8 mouse cellular contexts compared by ENCODE assay signal in genomic region chr16:50841677-50842580, GRCm38 (mm10).
DNase-seq lines count a peak whose midpoint lies in the region; ATAC-seq and TF ChIP-seq lines count a peak whose summit lies in the region.

No protein-coding gene starts in this region.

- TF ChIP-seq POLR2A in thymus, adult 2 months (IDR thresholded peaks at IDR 0.05; ENCODE audit: control insufficient read depth, extremely low read depth, insufficient read depth, low read length, poor library complexity): no peak

- no peaks in the 10 kb centered on the region for H3K36me3 ChIP-seq in thymus, adult 2 months (ENCODE audit: control insufficient read depth, insufficient read depth, low read length)
- H3K36me3 ChIP-seq in intestine, embryonic 16.5 days (ENCODE audit: control insufficient read depth, insufficient read depth, low read length): no peaks in the 10 kb centered on the region
- no peaks in the 10 kb centered on the region for H3K36me3 ChIP-seq in midbrain, embryonic 12.5 days
- no peaks in the 10 kb centered on the region for H3K36me3 ChIP-seq in stomach, embryonic 14.5 days (ENCODE audit: control insufficient read depth, insufficient read depth, low read length)

- no peak overlapping the region for H3K27ac ChIP-seq in thymus, adult 2 months (ENCODE audit: control insufficient read depth, insufficient read depth, low read length)
- no peak overlapping the region for H3K27ac ChIP-seq in intestine, embryonic 16.5 days (ENCODE audit: low read length)
- H3K27ac ChIP-seq in midbrain, embryonic 12.5 days (replicated peaks): no peak overlapping the region
- no peak overlapping the region for H3K27ac ChIP-seq in stomach, embryonic 14.5 days (ENCODE audit: low read length)

- DNase-seq in thymus, adult 2 months: peak; percentile 18
- DNase-seq in thymus, adult 18-20 months: no peak
- DNase-seq in cerebellum, postnatal 36 days: peak; percentile 59 to 70
- peak; percentile 67 for DNase-seq in gastrocnemius, adult 18-20 months (ENCODE audit: low spot score)
- peak; percentile 85 to 88 for DNase-seq in left cerebral cortex, postnatal 14 days (ENCODE audit: low spot score in 2 of 2)

- no peak overlapping the region for H3K4me2 ChIP-seq in intestine, embryonic 16.5 days (ENCODE audit: low read depth, low read length)
- H3K4me2 ChIP-seq in midbrain, embryonic 12.5 days (replicated peaks): no peak overlapping the region
- H3K4me2 ChIP-seq in stomach, embryonic 14.5 days (replicated peaks; ENCODE audit: low read depth, low read length): no peak overlapping the region

- H3K9ac ChIP-seq in intestine, embryonic 16.5 days (ENCODE audit: low read depth, low read length): no peak overlapping the region
- H3K9ac ChIP-seq in midbrain, embryonic 12.5 days (replicated peaks): no peak overlapping the region
- H3K9ac ChIP-seq in stomach, embryonic 14.5 days (replicated peaks; ENCODE audit: low read depth, low read length): no peak overlapping the region

- H3K4me3 ChIP-seq in thymus, adult 2 months (ENCODE audit: control insufficient read depth, insufficient read depth, low read length): no peak overlapping the region
- no peak overlapping the region for H3K4me3 ChIP-seq in intestine, embryonic 16.5 days (ENCODE audit: low read length)
- H3K4me3 ChIP-seq in midbrain, embryonic 12.5 days: no peak overlapping the region
- no peak overlapping the region for H3K4me3 ChIP-seq in stomach, embryonic 14.5 days (ENCODE audit: low read depth, low read length)

- intact Hi-C loops in left cerebral cortex, postnatal 14 days (cut with DNase I): loop anchor here (5.0 kb wide), 1 partner anchor 475 kb away; no protein-coding TSS in a partner anchor

- no peak for TF ChIP-seq CTCF in thymus, adult 2 months (IDR thresholded peaks at IDR 0.05; ENCODE audit: borderline replicate concordance, control insufficient read depth, extremely low read depth, insufficient read depth, low read length, poor library complexity)

- no peaks in the 10 kb centered on the region for H3K27me3 ChIP-seq in thymus, adult 2 months (ENCODE audit: control insufficient read depth, insufficient read depth, low read length)
- H3K27me3 ChIP-seq in intestine, embryonic 16.5 days (replicated peaks; ENCODE audit: control insufficient read depth, insufficient read depth, low read length): no peaks in the 10 kb centered on the region
- no peaks in the 10 kb centered on the region for H3K27me3 ChIP-seq in midbrain, embryonic 12.5 days
- H3K27me3 ChIP-seq in stomach, embryonic 14.5 days (ENCODE audit: control insufficient read depth, insufficient read depth, low read length): no peaks in the 10 kb centered on the region

- 60% methylated on average over 15 of the region's 15 CpGs for WGBS in thymus, adult 2 months
- 48% methylated on average over 15 of the region's 15 CpGs for WGBS in intestine, embryonic 16.5 days
- 46% methylated on average over 15 of the region's 15 CpGs for WGBS in midbrain, embryonic 12.5 days
- WGBS in stomach, embryonic 14.5 days: 51% methylated on average over 15 of the region's 15 CpGs

- no peaks in the 10 kb centered on the region for H3K9me3 ChIP-seq in intestine, embryonic 16.5 days (ENCODE audit: control insufficient read depth, low read length)
- no peaks in the 10 kb centered on the region for H3K9me3 ChIP-seq in midbrain, embryonic 12.5 days
- H3K9me3 ChIP-seq in stomach, embryonic 14.5 days (ENCODE audit: control insufficient read depth, low read depth, low read length): no peaks in the 10 kb centered on the region

- ATAC-seq in intestine, embryonic 16.5 days: peak; percentile 72
- peak; percentile 94 for ATAC-seq in midbrain, embryonic 12.5 days (ENCODE audit: low FRiP score, low read depth)
- ATAC-seq in stomach, embryonic 14.5 days (ENCODE audit: insufficient number of reproducible peaks, insufficient read depth, low FRiP score, low read depth): peak; percentile 67

- no peaks in the 10 kb centered on the region for H3K4me1 ChIP-seq in thymus, adult 2 months (replicated peaks; ENCODE audit: control insufficient read depth, insufficient read depth, low read length)
- H3K4me1 ChIP-seq in intestine, embryonic 16.5 days (ENCODE audit: control insufficient read depth, insufficient read depth, low read length): no peaks in the 10 kb centered on the region
- H3K4me1 ChIP-seq in midbrain, embryonic 12.5 days: no peaks in the 10 kb centered on the region
- no peaks in the 10 kb centered on the region for H3K4me1 ChIP-seq in stomach, embryonic 14.5 days (ENCODE audit: control insufficient read depth, insufficient read depth, low read length)

Comparison
In these comparisons a context has a peak if more than half of its experiments do, and no peak if none do; other contexts are left out.
1. DNase-seq: peak in thymus, adult 2 months (single experiment), cerebellum, postnatal 36 days (2 of 2), gastrocnemius, adult 18-20 months (single experiment) and left cerebral cortex, postnatal 14 days (2 of 2); none in thymus, adult 18-20 months (0 of 2).
2. Peak in every context shown above with its lines, with median percentiles within 50 percentile points of each other: ATAC-seq.